Mouse (Mus musculus) gastrocnemius, adult 2 months (tissue): Measurements from ENCODE around the gene 1700019N19Rik. TPM values are rescaled to one million over a fixed set of nuclear protein-coding genes. Genes with fewer than 3 reads are reported as not detected.

Source experiments
- DNase-seq: peaks from one replicate; pipeline ENCODE4 v3.0.0; 2022
- H3K27ac ChIP-seq: fragments of 200-600 bp; 2 replicates; pipeline ENCODE4 v1.8.1; 2022; ENCODE audit warnings: mild to moderate bottlenecking
- H3K4me3 ChIP-seq: fragments of 200-600 bp; 2 replicates; pipeline ENCODE4 v1.8.1; 2022; ENCODE audit warnings: mild to moderate bottlenecking, moderate library complexity
- CTCF ChIP-seq: fragments of 200-600 bp; IDR thresholded peaks from 2 replicates; pipeline ENCODE4 v1.8.1; 2022; ENCODE audit warnings: antibody characterized with exemption, mild to moderate bottlenecking, moderate library complexity
- intact Hi-C: fragments of 180-260 bp; cut with DNase I; formaldehyde crosslinking; loops from one replicate; pipeline ENCODE4 v1.15.1; 2025
- total RNA-seq, 2 experiments: library from RNA; stranded (reverse); gene quantifications; 2 replicates each; pipeline ENCODE4 v1.2.3; 2021

Gene 1700019N19Rik
- total RNA-seq, 2 experiments from 2014 or later: not detected

GRCm38 (mm10) chr19:58823301-58823700, 29.0 kb upstream of the 1700019N19Rik start:
- DNase-seq: no peak
- TF ChIP-seq CTCF: no peak
- Histone ChIP-seq H3K27ac (peak overlapping the region; percentile 84), H3K4me3 (0 out of 2 replicates have a peak overlapping the region, but pooled peaks have one; percentile 52)
- intact Hi-C loops: no loop called here

GRCm38 (mm10) chr19:58822454-58823200, 28.4 kb upstream of the 1700019N19Rik start:
- TF ChIP-seq CTCF: no peak
- peak; percentile 94 for DNase-seq
- Histone ChIP-seq H3K27ac (peak overlapping the region; percentile 84), H3K4me3 (peak overlapping the region; percentile 52)
- intact Hi-C loops: no loop called here

- intact Hi-C loops: no loop called here
- no peak for TF ChIP-seq CTCF
- Histone ChIP-seq H3K27ac (peak overlapping the region; percentile 70), H3K4me3 (peak overlapping the region; percentile 13; the same call in 1 of the 2 replicates)
- peak; percentile 22 for DNase-seq
Observed at GRCm38 (mm10) chr19:58818571-58819415, 24.5 kb upstream of the 1700019N19Rik start.

GRCm38 (mm10) chr19:58817398-58817797, 23.1 kb upstream of the 1700019N19Rik start:
- Histone ChIP-seq H3K27ac (peak overlapping the region; percentile 70), H3K4me3 (no peak overlapping the region)
- intact Hi-C loops: no loop called here
- no peak for DNase-seq
- TF ChIP-seq CTCF: no peak

- peak; percentile 64 for DNase-seq
- no peak for TF ChIP-seq CTCF
- peak overlapping the region; percentile 70 for H3K27ac ChIP-seq
- H3K4me3 ChIP-seq: peak overlapping the region; percentile 19
- intact Hi-C loops: no loop called here
Observed at GRCm38 (mm10) chr19:58816453-58817041, 22.3 kb upstream of the 1700019N19Rik start.

GRCm38 (mm10) chr19:58815179-58815922, 21.1 kb upstream of the 1700019N19Rik start:
- Histone ChIP-seq H3K27ac (peak overlapping the region; percentile 70), H3K4me3 (no peak overlapping the region)
- DNase-seq: peak; percentile 18
- intact Hi-C loops: no loop called here
- no peak for TF ChIP-seq CTCF

GRCm38 (mm10) chr19:58810536-58810935, 16.3 kb upstream of the 1700019N19Rik start:
- intact Hi-C loops: no loop called here
- H3K27ac ChIP-seq: no peak overlapping the region

GRCm38 (mm10) chr19:58808864-58809263, 14.6 kb upstream of the 1700019N19Rik start:
- no peak for TF ChIP-seq CTCF
- H3K4me3 ChIP-seq: no peak overlapping the region
- DNase-seq: no peak
- intact Hi-C loops: loop anchor here (5.0 to 10.0 kb wide), 2 partner anchors 53 to 386 kb away; no protein-coding TSS in a partner anchor
- H3K27ac ChIP-seq: no peak overlapping the region

More at GRCm38 (mm10) chr19:58810536-58810935, 16.3 kb upstream of the 1700019N19Rik start:
- no peak for DNase-seq
- no peak overlapping the region for H3K4me3 ChIP-seq
- TF ChIP-seq CTCF: no peak

- DNase-seq: peak; percentile 82
- H3K27ac ChIP-seq: no peak overlapping the region
- TF ChIP-seq CTCF: peak; percentile 93
- no peak overlapping the region for H3K4me3 ChIP-seq
- intact Hi-C loops: loop anchor here (1.0 to 10.0 kb wide), 3 partner anchors 56 to 388 kb away; no protein-coding TSS in a partner anchor
Observed at GRCm38 (mm10) chr19:58806364-58806763, 12.1 kb upstream of the 1700019N19Rik start.

GRCm38 (mm10) chr19:58805191-58805779, 11.0 kb upstream of the 1700019N19Rik start:
- DNase-seq: no peak
- H3K27ac ChIP-seq: no peak overlapping the region
- no peak overlapping the region for H3K4me3 ChIP-seq
- intact Hi-C loops: loop anchor here (5.0 to 10.0 kb wide), 2 partner anchors 57 to 390 kb away; no protein-coding TSS in a partner anchor
- no peak for TF ChIP-seq CTCF

- TF ChIP-seq CTCF: no peak
- intact Hi-C loops: no loop called here
Observed at GRCm38 (mm10) chr19:58795114-58795669, 931 bp upstream of the 1700019N19Rik start.

More at GRCm38 (mm10) chr19:58795114-58795669, 931 bp upstream of the 1700019N19Rik start:
- no peak for DNase-seq
- Histone ChIP-seq H3K4me3 (no peak overlapping the region), H3K27ac (no peak overlapping the region)
